Mouse (Mus musculus) kidney, postnatal 0 days (tissue): Measurements from ENCODE around the gene Ap1s2. TPM values are rescaled to one million over a fixed set of nuclear protein-coding genes. Genes with fewer than 3 reads are reported as not detected.

Experiments
- ATAC-seq: fragments of 200-750 bp; cut with Nextera tagmentation; replicated peaks from 2 replicates; pipeline ENCODE4 v1.8.0; 2017; ENCODE audit warnings: low read depth, moderate number of reproducible peaks, moderate TSS enrichment, moderate library complexity; ENCODE audit not compliant: low FRiP score
- DNase-seq: peaks from one replicate; pipeline ENCODE4 v3.0.0-alpha.2; 2016; ENCODE audit warnings: low spot score
- H3K27ac ChIP-seq: fragments of 300-500 bp; sonication (generic); 2 replicates; pipeline ENCODE4 v1.5.1; 2014; ENCODE audit warnings: mild to moderate bottlenecking
- H3K27me3 ChIP-seq: fragments of 300-500 bp; sonication (generic); 2 replicates; pipeline ENCODE4 v1.6.1; 2014; ENCODE audit warnings: low read length, mixed read lengths; ENCODE audit not compliant: insufficient read depth
- H3K36me3 ChIP-seq: fragments of 300-500 bp; sonication (generic); 2 replicates; pipeline ENCODE4 v1.6.1; 2014; ENCODE audit warnings: low read length, mixed read lengths; ENCODE audit not compliant: insufficient read depth
- H3K4me1 ChIP-seq: fragments of 300-500 bp; sonication (generic); replicated peaks from 2 replicates; pipeline ENCODE4 v1.6.1; 2014; ENCODE audit warnings: antibody characterized with exemption, low read length, mixed read lengths; ENCODE audit not compliant: insufficient read depth
- H3K4me2 ChIP-seq: fragments of 300-500 bp; sonication (generic); 2 replicates; pipeline ENCODE4 v1.6.1; 2014; ENCODE audit warnings: mild to moderate bottlenecking, low read length, moderate library complexity, mixed read lengths
- H3K4me3 ChIP-seq: fragments of 300-500 bp; sonication (generic); replicated peaks from 2 replicates; pipeline ENCODE4 v1.5.1; 2014; ENCODE audit warnings: low read depth, low read length
- H3K9ac ChIP-seq: fragments of 300-500 bp; sonication (generic); 2 replicates; pipeline ENCODE4 v1.6.1; 2014; ENCODE audit warnings: low read depth, low read length
- H3K9me3 ChIP-seq: fragments of 300-500 bp; sonication (generic); replicated peaks from 2 replicates; pipeline ENCODE4 v1.6.1; 2016; ENCODE audit warnings: low read length, inconsistent platforms, mixed read lengths
- CTCF ChIP-seq: IDR thresholded peaks from 2 replicates; pipeline ENCODE4 v1.5.1; 2016; ENCODE audit warnings: antibody characterized with exemption, low read depth, mild to moderate bottlenecking, moderate library complexity
- WGBS: fragments of 180-500 bp; shearing (Covaris S2); extraction: QIAGEN DNeasy Blood & Tissue Kit; methylation state at CpG from one replicate; pipeline ENCODE4 v1.1.7; 2014; 5-methylcytosine and 5-hydroxymethylcytosine counted together
- polyA plus RNA-seq: library from polyadenylated mRNA; unstranded; fragments of >200 nt; fragmentation: Nextera tagmentation; extraction: Ambion mirVana; gene quantifications from 2 replicates; pipeline ENCODE4 v1.2.1, GENCODE M21; 2015

The Ap1s2 gene
- polyA plus RNA-seq, 1 experiment from 2014 or later: 15.0 TPM

GRCm38 (mm10) chrX:163957803-163958466 is 49.1 kb downstream of the Ap1s2 start:
- H3K9ac ChIP-seq: peak overlapping the region; percentile 82
- H3K36me3 ChIP-seq: peaks cover 5% of the 10 kb centered on the region; the same call in 1 of the 2 replicates
- peak overlapping the region; percentile 98 for H3K27ac ChIP-seq
- peak overlapping the region; percentile 66 for H3K4me3 ChIP-seq
- DNase-seq: peak; percentile 64
- 29% methylated on average over 62 of the region's 67 CpGs for WGBS
- no peak for TF ChIP-seq CTCF
- H3K4me1 ChIP-seq: no peaks in the 10 kb centered on the region
- no peaks in the 10 kb centered on the region for H3K9me3 ChIP-seq
- peak overlapping the region; percentile 56 for H3K4me2 ChIP-seq
- peak; percentile 93 for ATAC-seq
- H3K27me3 ChIP-seq: no peaks in the 10 kb centered on the region

- peak within 1 kb of the TSS; percentile 56 for H3K4me2 ChIP-seq
- WGBS: 36% methylated on average over 29 of the region's 29 CpGs
- H3K27me3 ChIP-seq: no peaks in the 10 kb centered on the region
- peak within 1 kb of the TSS; percentile 66 for H3K4me3 ChIP-seq
- peak within 1 kb of the TSS; percentile 82 for H3K9ac ChIP-seq
- DNase-seq (peak; percentile 96), ATAC-seq (peak; percentile 95)
- no peaks in the 10 kb centered on the region for H3K4me1 ChIP-seq
- no peaks in the 10 kb centered on the region for H3K9me3 ChIP-seq
- peaks cover 5% of the 10 kb centered on the region; the same call in 1 of the 2 replicates for H3K36me3 ChIP-seq
- peak within 1 kb of the TSS; percentile 98 for H3K27ac ChIP-seq
- TF ChIP-seq CTCF: no peak
These were observed 49.7 kb downstream of the Ap1s2 start, which contains the start of gene Zrsr2 for GRCm38 (mm10) chrX:163958467-163958875. TSS of gene Zrsr2 (minus strand) at chrX:163958661.

- no peaks in the 10 kb centered on the region for H3K27me3 ChIP-seq
- no peak for DNase-seq
- H3K36me3 ChIP-seq: no peaks in the 10 kb centered on the region
- no peak overlapping the region for H3K4me3 ChIP-seq
- TF ChIP-seq CTCF: no peak
- WGBS: 93% methylated on average over 1 of the region's 1 CpGs
- ATAC-seq: no peak
- H3K27ac ChIP-seq: no peak overlapping the region
- no peaks in the 10 kb centered on the region for H3K4me1 ChIP-seq
- H3K9me3 ChIP-seq: no peaks in the 10 kb centered on the region
- no peak overlapping the region for H3K4me2 ChIP-seq
- H3K9ac ChIP-seq: no peak overlapping the region
These were observed 72.3 kb downstream of the Ap1s2 start for GRCm38 (mm10) chrX:163981092-163981491.

DNA sequence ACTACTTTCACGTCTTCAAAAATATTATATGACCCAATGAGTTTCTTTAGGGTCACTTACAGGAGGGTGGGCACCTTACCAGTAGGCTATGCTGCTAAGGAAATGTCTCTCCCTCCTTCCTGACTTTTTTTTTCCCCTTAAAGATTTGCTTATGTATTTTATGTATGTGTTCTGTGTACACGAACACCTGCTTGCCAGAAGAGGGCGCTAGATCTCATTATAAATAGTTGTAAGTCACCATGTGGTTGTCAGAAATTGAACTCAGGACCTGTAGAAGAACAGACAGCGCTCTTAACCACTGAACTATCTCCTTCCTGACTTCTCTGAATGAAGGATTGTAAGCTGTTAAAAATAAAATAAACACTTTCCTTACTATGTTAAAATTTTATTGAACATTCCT is 72.7 kb downstream of the Ap1s2 start:
- Histone ChIP-seq H3K4me3 (no peak overlapping the region), H3K27me3 (no peaks in the 10 kb centered on the region), H3K4me1 (no peaks in the 10 kb centered on the region), H3K4me2 (no peak overlapping the region), H3K36me3 (no peaks in the 10 kb centered on the region), H3K9me3 (no peaks in the 10 kb centered on the region), H3K27ac (no peak overlapping the region), H3K9ac (no peak overlapping the region)
- peak; percentile 14; the same call in 1 of the 2 replicates for TF ChIP-seq CTCF
- DNase-seq: no peak
- WGBS: 50% methylated on average over 4 of the region's 4 CpGs
- no peak for ATAC-seq

GRCm38 (mm10) chrX:163982129-163982528 is 73.3 kb downstream of the Ap1s2 start:
- Histone ChIP-seq H3K4me3 (no peak overlapping the region), H3K27ac (no peak overlapping the region), H3K9ac (no peak overlapping the region), H3K9me3 (no peaks in the 10 kb centered on the region), H3K36me3 (no peaks in the 10 kb centered on the region), H3K4me1 (no peaks in the 10 kb centered on the region), H3K27me3 (no peaks in the 10 kb centered on the region), H3K4me2 (no peak overlapping the region)
- ATAC-seq (no peak), DNase-seq (no peak)
- WGBS: 78% methylated on average over 6 of the region's 6 CpGs
- no peak for TF ChIP-seq CTCF

Other genes with a start within 250 kb of the Ap1s2 start
- 0.33 TPM in 1 of 2 replicates, not detected in the other for gene Rnf138rt1, start 147.7 kb upstream of the Ap1s2 start, polyA plus RNA-seq
- 62.2 and 62.4 TPM in 2 replicates for gene Zrsr2, start 49.6 kb downstream of the Ap1s2 start, polyA plus RNA-seq
- 6.7 and 6.8 TPM in 2 replicates for gene Car5b, start 119.0 kb downstream of the Ap1s2 start, polyA plus RNA-seq
- gene Siah1b, start 167.5 kb downstream of the Ap1s2 start, polyA plus RNA-seq: 18.8 and 18.9 TPM in 2 replicates
- 504 and 550 TPM in 2 replicates for gene Cltrn, start 179.8 kb downstream of the Ap1s2 start, polyA plus RNA-seq
- 71.0 and 79.2 TPM in 2 replicates for gene Ace2, start 230.3 kb downstream of the Ap1s2 start, polyA plus RNA-seq